Mouse (Mus musculus): Measurements from ENCODE around the gene Insl6.

GRCm38 (mm10) chr19:29287863-29288262 is 37.3 kb downstream of the Insl6 start:
- TF ChIP-seq CTCF (IDR thresholded peaks at IDR 0.05; ENCODE audit: low read depth) (peak; percentile 42), EP300 (optimal IDR thresholded peaks at IDR 0.05) (no peak)

Data from stomach, postnatal 0 days (tissue).